Mouse (Mus musculus): ENCODE measurements around the gene Abl1. TPM values are rescaled to one million over a fixed set of nuclear protein-coding genes. Genes with fewer than 3 reads are reported as not detected.

Gene Abl1
- total RNA-seq, 4 experiments from 2014 or later, result 45.2 to 52.9 (median 46.9) TPM

GRCm38 (mm10) chr2:31683666-31684065 lies 4.5 kb upstream of the Abl1 start:
- peak; percentile 36 to 57 for DNase-seq (ENCODE audit: low spot score in 2 of 2)

- no peak for DNase-seq (ENCODE audit: low spot score in 2 of 2)
Observed at GRCm38 (mm10) chr2:31689045-31689444, 869 bp downstream of the Abl1 start.

GRCm38 (mm10) chr2:31690063-31690462 lies 1.9 kb downstream of the Abl1 start:
- DNase-seq (ENCODE audit: low spot score in 2 of 2), result no peak

DNA sequence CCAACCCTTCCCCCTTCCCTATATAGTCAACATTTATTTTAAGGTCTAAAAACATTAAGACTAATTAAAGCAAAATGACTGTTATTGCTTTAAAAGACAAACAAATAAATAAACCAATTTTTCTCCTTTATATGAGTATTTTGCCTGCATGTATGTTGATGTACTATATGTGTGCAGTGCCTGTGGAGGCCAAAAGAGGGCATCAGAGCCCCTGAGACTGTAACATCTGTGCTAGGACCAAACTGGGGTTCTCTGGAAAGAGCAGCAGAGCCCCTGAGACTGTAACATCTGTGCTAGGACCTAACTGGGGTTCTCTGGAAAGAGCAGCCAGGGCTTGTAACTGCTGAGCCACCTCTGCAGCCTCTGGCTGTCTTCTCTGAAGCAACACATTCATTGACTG lies 10.0 kb downstream of the Abl1 start:
- DNase-seq (ENCODE audit: low spot score in 2 of 2), result no peak

DNA sequence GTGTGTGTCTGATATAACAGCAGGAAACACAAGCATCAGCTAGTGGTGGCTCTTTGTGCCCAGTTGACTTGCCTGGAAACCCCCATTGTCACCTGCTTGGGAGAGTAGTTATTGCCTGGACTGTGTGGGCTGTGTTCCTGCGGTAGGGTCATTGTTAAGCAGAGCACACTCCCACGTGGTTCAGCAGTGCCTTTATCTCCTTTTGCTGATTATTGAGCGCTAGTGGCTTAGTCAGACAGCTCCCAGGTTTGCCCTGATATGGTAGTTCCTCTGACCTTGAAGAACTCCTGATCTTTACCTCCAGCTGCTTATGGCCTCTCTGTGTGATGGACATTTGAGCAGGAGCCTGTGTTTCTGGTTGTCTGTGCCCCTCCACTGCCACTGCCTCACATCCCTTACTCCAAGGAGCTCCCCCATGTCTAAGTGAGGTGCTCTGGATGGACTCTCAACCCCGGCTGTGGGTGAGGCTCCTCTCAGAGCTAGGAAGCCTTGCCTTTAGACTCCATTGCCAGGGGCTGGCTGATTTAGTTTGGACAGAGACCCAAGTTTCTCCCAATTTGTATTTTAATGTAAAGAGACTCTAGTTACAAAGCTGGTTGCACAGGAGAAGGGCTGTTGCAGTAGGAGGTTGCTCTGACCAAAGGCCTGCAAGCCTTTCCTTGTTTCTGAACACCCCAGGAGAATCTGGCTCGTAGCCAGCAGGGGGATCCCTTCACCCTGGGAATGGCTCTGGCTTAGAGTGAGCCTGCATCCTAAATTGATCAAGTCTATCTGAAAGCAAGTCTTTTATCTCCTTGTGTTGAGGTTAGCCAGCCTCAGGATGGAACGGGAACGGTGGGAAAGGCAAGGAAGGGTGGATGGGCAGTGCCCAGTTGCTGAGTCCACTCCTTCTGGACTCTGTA lies 12.6 kb downstream of the Abl1 start:
- DNase-seq (ENCODE audit: low spot score in 2 of 2), result no peak

GRCm38 (mm10) chr2:31703226-31703625 lies 15.1 kb downstream of the Abl1 start:
- no peak for DNase-seq (ENCODE audit: low spot score in 2 of 2)

DNA sequence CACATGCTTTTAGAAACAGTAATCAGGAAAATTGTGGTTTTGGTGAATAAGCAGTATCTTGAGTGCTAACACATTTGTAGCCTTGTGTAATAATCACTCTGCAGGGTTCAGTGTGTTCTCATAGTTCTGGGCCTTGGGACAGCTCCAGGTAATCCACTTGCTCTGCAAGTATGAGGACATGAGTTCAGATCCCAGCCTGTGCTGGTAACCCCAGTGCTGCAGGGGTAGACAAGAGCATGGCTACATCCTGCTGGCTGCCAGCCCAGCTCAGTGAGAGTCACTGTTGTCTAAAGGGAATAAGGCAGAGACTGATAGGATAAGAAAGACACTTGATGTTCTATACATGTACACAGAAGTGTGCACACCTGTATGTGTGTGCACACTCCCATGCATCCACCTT lies 17.7 kb downstream of the Abl1 start:
- no peak for DNase-seq (ENCODE audit: low spot score in 2 of 2)

DNA sequence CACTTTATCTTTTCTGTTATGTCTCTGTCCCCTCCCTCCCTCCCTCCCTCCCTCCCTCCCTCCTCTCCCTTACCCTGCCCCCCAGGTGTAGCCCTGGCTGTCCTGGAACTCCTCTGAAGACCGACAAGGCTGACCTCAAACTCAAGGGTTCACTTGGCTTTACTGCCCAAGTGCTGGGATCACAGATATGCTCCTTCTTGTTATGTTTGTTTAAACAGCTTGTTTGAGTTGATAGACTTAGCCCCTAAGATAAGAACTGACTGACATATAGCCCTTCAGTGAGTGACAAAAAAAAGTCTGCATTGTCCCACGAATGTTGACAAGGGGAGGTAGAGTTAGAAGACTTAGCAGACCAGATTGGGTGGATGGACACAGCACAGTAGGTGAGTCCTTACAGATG lies 18.4 kb downstream of the Abl1 start:
- no peak for DNase-seq (ENCODE audit: low spot score in 2 of 2)

GRCm38 (mm10) chr2:31712716-31713115 lies 24.5 kb downstream of the Abl1 start:
- DNase-seq (ENCODE audit: low spot score in 2 of 2), result no peak

GRCm38 (mm10) chr2:31713813-31714212 lies 25.6 kb downstream of the Abl1 start:
- no peak for DNase-seq (ENCODE audit: low spot score in 2 of 2)

GRCm38 (mm10) chr2:31714780-31715179 lies 26.6 kb downstream of the Abl1 start:
- DNase-seq (ENCODE audit: low spot score in 2 of 2), result no peak

- peak; percentile 49 to 61 for DNase-seq (ENCODE audit: low spot score in 2 of 2)
Observed at GRCm38 (mm10) chr2:31715985-31716384, 27.8 kb downstream of the Abl1 start.

DNA sequence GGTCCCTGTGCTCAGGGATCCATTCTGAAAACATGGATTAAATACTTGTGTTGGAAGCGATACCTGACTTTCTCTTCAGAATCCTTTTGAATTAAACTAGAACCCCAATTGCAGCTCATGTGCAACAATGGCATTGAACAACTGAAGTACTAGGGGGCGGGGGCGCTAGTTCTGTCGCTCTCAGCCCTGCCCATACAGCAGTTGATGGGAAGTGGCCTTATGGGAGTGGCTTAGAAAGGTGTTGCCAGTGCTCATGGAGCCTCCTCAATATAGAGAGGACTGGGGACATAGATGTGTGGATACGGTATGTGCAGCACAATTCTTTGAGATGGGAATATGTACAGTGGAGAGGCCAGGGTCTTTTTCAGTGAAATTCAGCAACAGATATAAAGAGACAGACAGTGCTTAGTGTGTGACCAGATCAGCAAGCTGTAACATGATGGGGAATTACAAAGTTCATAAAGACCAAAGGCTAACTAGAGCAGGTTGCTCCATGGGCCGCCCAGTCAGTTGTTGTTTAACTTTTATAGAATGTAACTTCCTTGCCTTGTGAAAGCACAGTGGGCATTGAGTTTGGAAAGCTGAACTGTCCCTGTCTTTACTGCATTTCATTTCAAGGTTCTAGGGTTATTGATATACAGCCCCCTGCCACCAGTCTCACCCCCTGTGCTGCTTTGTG lies 31.2 kb downstream of the Abl1 start:
- no peak for DNase-seq (ENCODE audit: low spot score in 2 of 2)

DNA sequence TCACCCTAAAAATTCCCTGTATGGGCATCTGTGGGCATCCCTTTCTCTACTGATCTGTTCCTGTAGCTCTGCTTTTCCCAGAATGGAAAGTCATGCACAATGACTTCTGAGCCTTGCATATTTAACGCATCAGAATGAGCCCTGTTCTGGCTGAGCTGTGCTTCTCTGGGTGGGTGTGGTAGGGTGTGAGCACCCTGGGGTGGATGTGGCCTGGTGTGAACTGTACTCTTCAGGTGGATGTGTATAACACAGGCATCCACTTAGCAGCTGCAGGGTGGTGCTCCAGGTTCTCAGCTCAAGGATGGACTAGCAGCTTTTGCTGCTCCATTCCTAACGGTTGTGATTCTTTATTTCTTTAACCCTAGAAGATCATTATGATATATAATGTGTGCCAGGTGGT lies 31.8 kb downstream of the Abl1 start:
- DNase-seq (ENCODE audit: low spot score in 2 of 2), result no peak

GRCm38 (mm10) chr2:31720783-31721182 lies 32.6 kb downstream of the Abl1 start:
- no peak for DNase-seq (ENCODE audit: low spot score in 2 of 2)

- DNase-seq (ENCODE audit: low spot score in 2 of 2), result no peak
Observed at GRCm38 (mm10) chr2:31724730-31725490, 36.7 kb downstream of the Abl1 start.

GRCm38 (mm10) chr2:31727576-31728277 lies 39.6 kb downstream of the Abl1 start:
- no peak for DNase-seq (ENCODE audit: low spot score in 2 of 2)

- no peak for DNase-seq (ENCODE audit: low spot score in 2 of 2)
Observed at GRCm38 (mm10) chr2:31730640-31731039, 42.5 kb downstream of the Abl1 start.

DNA sequence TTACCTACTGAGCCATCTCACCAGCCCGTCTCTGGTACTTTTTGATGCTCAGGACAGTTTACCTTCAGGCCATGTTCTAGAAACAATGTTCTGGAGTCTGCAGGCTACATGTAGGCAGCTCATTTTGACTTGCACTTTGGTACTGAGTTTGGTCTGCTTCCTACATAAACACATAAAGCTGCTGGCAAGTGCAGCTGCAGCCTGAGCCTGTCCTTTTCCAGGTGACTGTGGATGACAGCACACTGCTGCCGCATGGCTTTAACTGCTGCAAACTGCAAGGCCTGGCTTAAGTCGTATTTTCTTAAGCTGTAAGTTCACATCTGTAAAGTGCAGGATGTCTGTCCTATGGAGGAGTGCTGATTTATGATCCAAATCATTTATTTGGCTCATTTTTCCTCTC lies 44.3 kb downstream of the Abl1 start:
- DNase-seq (ENCODE audit: low spot score in 2 of 2), result no peak

- DNase-seq (ENCODE audit: low spot score in 2 of 2), result no peak
Observed at GRCm38 (mm10) chr2:31733558-31733957, 45.4 kb downstream of the Abl1 start.

GRCm38 (mm10) chr2:31739041-31739440 lies 50.9 kb downstream of the Abl1 start:
- no peak for DNase-seq (ENCODE audit: low spot score in 2 of 2)
